Mouse (Mus musculus) layer of hippocampus, adult 18-20 months (tissue): ENCODE data around the gene Bcl11b. TPM values are rescaled to one million over a fixed set of nuclear protein-coding genes. Genes with fewer than 3 reads are reported as not detected.
A peak's percentile ranks its signal among the peaks of the same experiment; 100 is the strongest.

Experiments
- DNase-seq, 2 experiments: peaks; one replicate each; pipeline ENCODE4 v3.0.0; 2022; ENCODE audit warnings: low spot score in 2 of 2
- total RNA-seq, 2 experiments: library from RNA; stranded (reverse); gene quantifications; 2 replicates each; pipeline ENCODE4 v1.2.3; 2021

Gene Bcl11b
- total RNA-seq, 2 experiments from 2014 or later, result 143 to 144 TPM

DNA sequence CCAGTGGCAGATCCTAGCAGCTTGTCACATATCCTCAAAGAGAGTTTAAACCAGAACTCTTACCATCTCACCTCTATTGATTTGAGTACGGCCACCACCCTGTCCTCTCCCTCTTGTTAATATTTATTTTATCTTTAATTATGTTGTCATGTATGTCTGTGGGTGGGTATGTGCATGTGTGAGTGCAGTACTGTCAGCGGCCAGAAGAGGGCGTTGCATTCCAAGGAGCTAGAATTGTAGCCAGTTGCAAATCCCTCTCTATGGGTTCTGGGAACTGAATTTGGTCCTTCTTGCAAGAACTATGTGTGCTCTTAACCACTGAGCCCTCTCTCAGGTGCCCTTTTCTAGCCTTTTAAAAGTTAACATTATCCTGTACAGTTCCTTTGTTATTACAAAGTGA lies 98.1 kb downstream of the Bcl11b start:
- no peak for DNase-seq

DNA sequence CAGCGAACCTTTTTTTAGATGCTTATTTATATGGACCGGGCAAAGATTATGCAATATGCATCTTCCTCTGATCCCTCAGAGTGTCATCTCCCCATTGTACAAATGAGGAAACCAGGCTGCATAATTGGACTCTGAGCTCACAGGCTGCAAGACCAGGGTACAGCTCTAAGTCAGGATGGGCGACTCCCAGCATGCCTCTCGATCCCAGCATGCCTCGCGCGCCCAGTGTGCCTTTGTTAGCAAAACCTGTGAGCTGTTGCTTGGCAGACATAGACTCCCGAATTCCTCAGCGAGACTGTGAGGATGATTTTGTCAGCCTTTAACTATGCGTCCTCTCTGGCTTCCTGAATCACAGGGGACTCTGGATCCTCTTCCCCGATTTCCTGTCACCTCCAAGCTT lies 98.9 kb downstream of the Bcl11b start:
- no peak for DNase-seq

DNA sequence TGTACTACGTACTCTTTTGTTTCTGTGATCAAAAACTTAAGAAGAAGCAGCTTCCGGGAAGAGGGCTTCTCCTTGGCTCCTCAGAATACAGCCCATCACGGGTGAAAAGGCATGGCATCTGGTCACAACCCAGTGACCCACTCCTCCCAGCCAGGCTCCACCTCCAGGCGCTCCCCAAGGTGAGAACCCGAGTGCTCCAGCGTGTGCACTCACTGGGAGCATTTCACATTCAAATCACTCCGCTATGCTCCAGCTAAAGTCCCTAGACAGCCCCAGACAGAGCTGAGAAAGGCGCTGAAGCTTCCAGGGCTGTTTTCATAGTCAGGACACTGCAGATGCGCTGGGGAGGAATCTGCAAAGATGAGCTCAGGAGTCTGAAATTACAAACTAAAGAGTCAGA lies 99.5 kb downstream of the Bcl11b start:
- no peak for DNase-seq

DNA sequence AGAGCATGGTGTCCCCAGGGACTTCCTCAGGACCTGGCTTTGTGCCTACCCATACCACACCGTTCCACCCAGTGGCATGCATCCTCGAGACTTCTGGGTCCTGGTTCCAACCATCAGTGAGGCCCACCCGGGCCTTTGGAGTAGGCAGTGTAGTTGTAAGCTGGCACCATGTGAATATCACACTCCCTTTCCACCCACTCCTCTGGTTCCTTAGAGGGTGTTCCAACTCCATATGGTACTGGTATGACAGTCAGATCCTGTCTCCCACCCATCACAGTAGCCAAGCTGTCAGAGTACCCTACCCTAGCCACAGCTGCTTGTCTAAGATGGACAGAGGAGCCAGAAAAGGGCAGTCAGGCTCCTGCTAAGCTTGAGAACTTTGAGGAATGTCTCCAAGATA lies 112.0 kb downstream of the Bcl11b start:
- peak in 1 of 2 experiments; percentile 67 for DNase-seq

DNA sequence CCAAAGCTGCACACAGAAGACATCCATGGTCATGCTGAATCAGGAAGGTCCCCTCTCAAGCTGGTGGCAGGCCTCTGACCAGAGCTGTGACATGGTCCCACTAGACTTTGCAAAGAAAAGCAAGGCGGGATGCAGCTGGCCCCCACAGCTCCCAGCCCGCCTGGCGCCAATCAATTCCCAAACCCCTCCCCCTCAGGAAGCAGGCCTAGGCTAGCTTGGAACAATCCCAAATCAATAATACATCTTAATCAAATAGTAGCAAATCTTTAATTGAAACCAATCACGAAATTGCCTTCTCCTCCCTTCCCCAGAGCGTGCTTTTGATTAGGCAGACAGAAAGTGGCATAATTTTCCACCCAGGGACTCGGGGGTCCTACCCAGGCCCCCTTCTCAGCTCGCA lies 113.1 kb downstream of the Bcl11b start:
- no peak for DNase-seq

DNA sequence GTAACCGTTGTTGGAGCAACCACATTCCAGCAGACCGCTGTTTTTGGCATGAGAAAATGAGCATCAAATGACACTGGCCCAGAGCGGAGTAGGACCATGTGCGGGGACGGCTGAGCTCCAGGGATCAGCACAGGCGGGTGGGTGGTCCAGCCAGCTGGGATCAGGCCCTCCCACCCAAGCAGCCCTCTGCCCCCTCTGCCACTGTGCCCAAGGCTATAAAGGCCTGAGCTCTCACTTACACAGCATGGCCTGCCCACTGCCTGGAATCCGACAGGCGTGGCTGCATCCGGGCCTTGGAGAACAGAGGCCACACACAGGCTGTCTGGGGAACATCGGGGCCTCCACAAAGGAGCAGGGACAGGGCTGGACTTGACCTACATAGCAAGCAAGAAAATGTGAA lies 113.6 kb downstream of the Bcl11b start:
- no peak for DNase-seq

DNA sequence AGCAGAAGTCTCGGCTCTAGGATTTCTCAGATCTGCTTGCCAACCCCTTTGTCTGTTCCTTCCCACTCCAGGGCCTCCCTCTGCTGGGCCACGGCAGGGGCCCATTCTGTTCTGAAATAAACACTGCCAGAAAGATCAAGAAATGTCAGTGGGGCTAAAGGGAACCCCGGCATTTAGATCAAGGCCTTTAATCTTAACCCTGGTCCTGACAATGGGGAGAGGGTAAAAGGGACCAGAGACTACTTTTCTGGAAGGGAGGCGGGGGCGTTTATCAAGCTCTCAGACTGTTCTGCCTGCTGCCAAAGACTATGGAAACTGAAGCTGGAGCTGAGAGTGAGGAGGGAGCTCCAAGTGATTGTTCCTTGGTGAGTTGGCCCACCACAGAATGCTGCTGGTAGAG lies 114.8 kb downstream of the Bcl11b start:
- peak in 1 of 2 experiments; percentile 32 for DNase-seq

DNA sequence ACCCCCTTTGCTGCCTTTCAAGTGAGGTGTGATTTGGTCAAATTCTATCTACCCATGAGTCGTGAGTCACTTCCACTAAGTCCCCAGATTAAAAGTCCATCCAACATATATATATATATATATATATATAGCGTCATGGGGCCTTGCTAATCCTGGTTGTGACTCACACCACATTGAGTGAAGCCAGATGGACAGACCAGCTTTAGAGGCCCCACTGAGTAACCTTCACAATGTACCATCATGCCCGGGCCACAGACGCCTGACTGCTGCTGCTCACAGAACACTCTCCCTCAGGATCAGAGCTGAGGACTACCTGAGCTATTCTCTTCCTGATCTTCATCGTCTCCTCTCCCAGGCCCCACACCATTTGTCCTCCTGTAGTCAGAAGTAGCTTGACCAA lies 115.4 kb downstream of the Bcl11b start:
- DNase-seq, result no peak

DNA sequence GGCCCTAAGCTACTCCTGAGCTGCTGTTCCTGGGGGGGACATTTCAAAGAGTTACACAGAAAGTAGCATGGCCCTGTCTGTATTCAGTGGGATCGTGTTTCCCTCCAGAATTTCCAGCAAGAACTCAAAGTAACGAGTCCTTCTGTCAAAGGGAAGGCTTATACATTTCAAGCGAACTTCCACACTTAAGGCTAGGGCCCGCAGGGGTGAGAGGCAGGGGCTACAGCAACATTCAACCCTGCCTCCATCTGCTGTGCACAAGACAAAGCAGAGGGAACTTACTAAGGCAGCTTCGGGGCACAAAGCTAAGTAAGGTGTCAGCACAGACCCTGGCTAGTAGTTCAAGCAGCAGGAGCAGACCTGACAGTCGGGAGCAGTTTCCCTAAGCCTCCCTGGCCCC lies 115.8 kb downstream of the Bcl11b start:
- DNase-seq, result no peak

DNA sequence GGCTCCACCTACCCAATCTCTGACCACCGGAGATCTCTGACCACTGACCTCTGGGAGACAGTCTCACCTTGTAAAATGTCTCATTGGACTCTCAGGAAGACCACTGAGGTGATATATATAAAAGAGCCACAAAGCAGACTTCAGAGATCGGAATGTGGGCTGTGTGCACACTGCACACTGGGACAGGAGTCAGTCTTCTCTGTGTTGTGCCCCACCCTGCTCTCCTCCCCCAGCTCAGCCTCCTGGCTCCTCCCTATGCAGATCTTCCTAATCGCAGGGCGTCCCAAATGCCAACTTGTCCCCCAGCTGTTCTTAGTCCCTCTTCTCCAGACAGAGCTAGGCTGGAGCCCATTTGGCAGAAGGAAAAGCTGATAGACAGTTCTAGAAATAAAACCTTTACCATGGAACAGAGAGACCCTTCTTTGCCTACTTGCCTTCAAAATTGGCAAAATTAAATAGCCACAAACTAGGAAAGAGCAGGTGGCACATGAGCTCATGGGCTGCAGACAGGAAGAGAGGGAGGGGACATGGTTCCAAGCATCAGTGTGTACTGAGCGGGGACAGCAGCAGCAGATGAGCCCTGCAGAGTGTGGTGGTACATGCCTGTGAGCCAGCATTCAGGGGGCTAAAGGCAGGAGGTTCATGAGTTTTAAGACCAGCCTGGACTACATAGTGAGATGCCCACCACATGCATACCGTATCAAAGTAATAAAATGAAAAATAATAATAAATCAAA lies 118.9 kb downstream of the Bcl11b start:
- DNase-seq, result no peak

DNA sequence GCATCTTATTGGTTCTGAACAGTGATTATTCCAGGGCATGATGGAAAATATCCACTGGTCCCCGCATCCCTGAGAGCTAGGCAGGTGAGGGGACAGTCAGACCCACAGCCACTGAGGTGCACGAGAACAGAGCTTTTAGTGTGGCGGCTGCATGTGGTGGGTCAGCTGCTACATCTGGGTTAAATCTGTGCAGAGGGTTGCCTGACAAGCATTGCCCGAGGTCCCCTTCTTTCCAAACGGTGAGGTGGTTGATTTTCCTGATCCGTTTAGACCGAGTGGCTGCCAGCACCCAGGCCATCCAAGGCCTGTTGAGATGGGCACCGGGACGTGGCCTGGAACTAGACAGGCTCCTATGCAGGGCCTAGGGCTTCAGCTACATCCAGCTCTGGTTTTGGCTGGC lies 121.7 kb downstream of the Bcl11b start:
- no peak for DNase-seq

DNA sequence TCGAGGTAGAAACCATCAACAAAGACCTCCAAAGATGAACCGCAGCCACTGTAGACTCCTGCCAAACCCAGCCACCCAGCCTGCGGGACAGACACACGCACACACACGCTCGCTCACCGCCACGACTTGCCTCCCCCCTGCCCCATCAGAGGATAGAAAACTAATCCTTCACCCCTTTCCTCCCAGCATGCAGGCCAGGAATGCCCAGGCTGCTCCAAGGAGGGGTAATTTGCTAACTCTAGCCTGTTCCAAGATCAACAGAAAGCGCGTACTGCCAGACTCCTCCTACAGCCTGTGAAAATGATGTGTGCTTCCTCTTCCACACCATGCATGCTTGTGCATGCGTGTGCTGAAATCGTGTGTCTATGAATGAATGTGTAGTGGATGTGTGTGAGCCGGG lies 122.7 kb downstream of the Bcl11b start:
- no peak for DNase-seq

DNA sequence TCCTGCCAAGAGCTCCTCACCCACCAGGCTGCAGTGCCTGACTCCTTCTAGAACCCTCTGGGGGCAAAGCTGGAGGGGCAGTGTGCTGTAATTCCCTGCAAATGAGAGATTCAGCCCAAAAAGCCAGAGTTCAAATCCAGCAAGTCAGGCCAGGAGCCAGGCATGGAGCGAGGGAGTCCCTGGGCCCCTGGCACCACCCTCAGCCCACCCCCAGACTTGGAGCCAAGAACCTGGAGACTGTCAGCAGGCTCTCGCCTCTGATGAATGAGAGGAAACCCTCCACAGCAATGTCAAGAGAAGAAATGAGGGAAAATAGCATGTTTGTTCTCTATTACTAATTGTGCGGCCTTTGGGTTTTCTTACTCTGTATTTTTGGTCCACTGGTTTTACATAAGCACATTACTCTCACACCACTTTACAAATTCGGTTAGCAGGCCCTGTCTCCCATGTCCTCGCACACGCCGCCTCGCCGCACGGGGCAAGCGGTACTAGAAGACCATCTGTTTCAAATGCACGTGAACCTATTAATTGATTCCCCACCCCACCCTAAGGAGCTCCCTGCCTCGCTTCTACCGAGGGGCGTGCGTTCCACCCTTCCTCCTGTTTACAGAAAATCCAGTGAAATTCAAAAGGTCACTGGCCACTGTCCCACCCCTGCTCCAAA lies 124.2 kb downstream of the Bcl11b start:
- no peak for DNase-seq

DNA sequence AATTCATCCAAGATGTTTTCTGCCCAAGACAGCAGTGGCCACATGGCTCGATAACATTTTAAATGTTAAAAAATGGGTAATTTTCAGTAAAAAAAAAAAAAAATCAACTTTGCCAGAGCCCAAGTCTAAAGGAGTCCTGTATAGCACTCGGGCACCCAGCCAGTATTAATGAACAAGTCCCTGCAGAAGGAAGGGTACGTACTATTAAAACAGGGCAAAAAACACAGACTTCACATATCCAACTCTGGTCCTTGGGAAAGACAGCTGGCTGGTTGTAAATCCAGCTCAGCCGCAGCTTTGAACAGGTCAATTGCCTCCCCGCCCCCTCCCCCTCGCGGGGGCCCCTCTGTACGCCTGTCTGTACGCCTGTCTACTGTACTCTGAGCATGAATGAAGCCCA lies 127.2 kb downstream of the Bcl11b start:
- DNase-seq, result peak in 1 of 2 experiments; percentile 26

DNA sequence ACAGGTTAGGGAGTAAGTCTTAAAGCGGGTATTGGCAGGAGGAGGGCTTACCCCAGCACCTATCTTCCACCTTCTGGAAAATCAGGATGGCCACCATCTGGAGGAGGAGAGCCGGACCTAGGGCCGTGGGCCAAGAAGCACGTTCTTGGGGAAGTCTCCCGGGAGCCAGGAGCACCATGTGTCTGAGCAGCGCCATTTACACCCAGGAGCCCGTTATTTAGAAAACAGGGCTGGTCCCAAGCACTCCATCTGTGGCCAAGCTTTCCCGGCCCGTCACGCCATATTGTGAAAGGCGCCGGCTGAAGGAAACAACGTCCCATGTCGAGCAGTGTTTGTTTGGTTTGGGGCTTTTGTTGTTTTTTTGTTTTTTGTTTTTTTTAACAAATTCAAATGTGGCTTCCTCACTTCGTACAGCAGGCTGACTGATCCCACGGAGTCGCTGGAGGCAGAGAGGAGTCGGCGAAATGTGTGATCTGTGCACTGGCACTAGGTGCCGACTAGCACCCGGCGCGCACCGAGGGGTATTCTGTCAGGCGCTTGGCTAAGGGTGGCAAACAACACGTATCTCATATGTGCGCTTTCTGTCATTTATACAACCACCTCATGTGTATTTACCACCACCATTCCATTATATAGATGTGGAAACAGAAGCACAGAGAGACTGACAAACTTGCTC lies 128.8 kb downstream of the Bcl11b start:
- DNase-seq, result peak in 1 of 2 experiments; percentile 26

DNA sequence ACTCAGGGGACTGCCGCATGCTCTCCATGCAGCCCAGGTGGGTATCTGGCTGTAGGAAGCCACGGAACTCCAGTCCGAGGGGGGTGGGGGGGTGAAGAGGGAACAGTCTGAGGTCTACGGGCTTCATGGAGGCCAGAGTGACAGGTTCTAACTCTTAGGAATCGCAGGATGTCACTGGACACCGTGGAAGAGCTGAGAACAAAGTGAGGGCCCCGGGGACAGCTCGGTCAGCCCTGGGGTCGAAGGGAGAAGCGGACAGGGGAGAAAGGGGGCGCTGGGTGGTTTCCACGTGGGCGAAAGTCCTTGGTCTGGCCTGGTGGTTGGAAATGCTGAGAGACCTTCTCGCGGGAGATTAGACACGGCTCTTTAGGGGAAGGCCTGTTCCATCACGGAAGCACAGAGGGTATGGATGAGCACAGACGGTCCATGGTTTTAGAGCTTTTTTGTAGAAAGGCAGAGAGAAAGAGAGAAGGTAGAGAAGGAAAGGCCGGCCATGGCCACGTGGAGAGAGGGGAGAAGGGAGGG lies 133.8 kb downstream of the Bcl11b start:
- no peak for DNase-seq

DNA sequence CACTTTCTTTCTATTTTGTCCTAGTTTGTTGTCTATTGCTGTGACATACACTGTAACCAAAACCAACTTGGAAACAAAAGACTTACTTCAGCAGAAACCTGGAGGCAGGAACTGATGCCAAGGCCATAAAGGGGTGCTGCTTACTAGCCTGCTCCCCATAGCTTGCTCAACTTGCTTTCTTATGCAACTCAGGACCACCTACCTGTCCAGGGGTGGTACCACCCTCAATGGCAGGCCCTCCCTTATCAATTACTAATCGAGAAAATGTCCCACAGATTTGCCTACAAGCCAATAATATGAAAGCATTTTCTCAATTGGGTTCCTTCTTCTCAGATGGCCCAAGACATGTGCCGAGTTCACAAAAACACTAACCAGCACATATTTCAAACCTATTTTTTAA lies 135.1 kb downstream of the Bcl11b start:
- DNase-seq, result no peak

Other genes starting within 250 kb of the Bcl11b start
- 100 to 1,000 TPM; 155 to 162 TPM for gene Setd3, start 175.7 kb upstream of the Bcl11b start, total RNA-seq
- 10 to 100 TPM; 31.6 to 34.3 TPM for gene Ccnk, start 176.0 kb upstream of the Bcl11b start, total RNA-seq